Mouse (Mus musculus): ENCODE measurements around the gene Ceacam2. TPM values are rescaled to one million over a fixed set of nuclear protein-coding genes. Genes with fewer than 3 reads are reported as not detected.

Ceacam2 gene
- polyA plus RNA-seq (2012; rRNA removed) = not detected in 2 replicates

GRCm38 (mm10) chr7:25539376-25539907 lies at the start of gene Ceacam2:
Ceacam2 (minus strand) TSS chr7:25539857.

GRCm38 (mm10) chr7:25477091-25477751 lies 62.4 kb downstream of the Ceacam2 start, which contains the start of gene Ceacam1:
Ceacam1 (minus strand) TSS chr7:25477603.

Other genes with a start within 250 kb of the Ceacam2 start
- 263 and 326 TPM in 2 replicates for gene Pafah1b3, start 241.9 kb downstream of the Ceacam2 start, polyA plus RNA-seq (2012; rRNA removed)
- gene Prr19, start 238.4 kb downstream of the Ceacam2 start, polyA plus RNA-seq (2012; rRNA removed) = 0.59 and 1.0 TPM in 2 replicates
- 21.0 and 33.4 TPM in 2 replicates for gene Tmem145, start 233.8 kb downstream of the Ceacam2 start, polyA plus RNA-seq (2012; rRNA removed)
- 36.0 and 37.9 TPM in 2 replicates for gene Megf8, start 222.7 kb downstream of the Ceacam2 start, polyA plus RNA-seq (2012; rRNA removed)
- gene Cnfn, start 170.1 kb downstream of the Ceacam2 start, polyA plus RNA-seq (2012; rRNA removed) = not detected in 2 replicates
- gene Lipe, start 141.1 kb downstream of the Ceacam2 start, polyA plus RNA-seq (2012; rRNA removed) = 4.6 and 7.7 TPM in 2 replicates
- not detected in 2 replicates for gene Cxcl17, start 127.0 kb downstream of the Ceacam2 start, polyA plus RNA-seq (2012; rRNA removed)
- gene Ceacam1, start 62.3 kb downstream of the Ceacam2 start, polyA plus RNA-seq (2012; rRNA removed) = 0.61 and 1.2 TPM in 2 replicates
- gene Erich4, start 76.0 kb upstream of the Ceacam2 start, polyA plus RNA-seq (2012; rRNA removed) = not detected in 2 replicates
- gene Dmac2, start 79.6 kb upstream of the Ceacam2 start, polyA plus RNA-seq (2012; rRNA removed) = 22.3 and 31.2 TPM in 2 replicates
- gene B3gnt8, start 86.8 kb upstream of the Ceacam2 start, polyA plus RNA-seq (2012; rRNA removed) = 1.4 and 1.6 TPM in 2 replicates
- gene Bckdha, start 119.1 kb upstream of the Ceacam2 start, polyA plus RNA-seq (2012; rRNA removed) = 31.3 and 48.1 TPM in 2 replicates
- 45.5 and 45.7 TPM in 2 replicates for gene Exosc5, start 119.3 kb upstream of the Ceacam2 start, polyA plus RNA-seq (2012; rRNA removed)
- gene Tmem91, start 135.3 kb upstream of the Ceacam2 start, polyA plus RNA-seq (2012; rRNA removed) = 0.52 and 0.74 TPM in 2 replicates
- gene B9d2, start 140.9 kb upstream of the Ceacam2 start, polyA plus RNA-seq (2012; rRNA removed) = 21.3 and 30.0 TPM in 2 replicates
- gene Tgfb1, start 147.1 kb upstream of the Ceacam2 start, polyA plus RNA-seq (2012; rRNA removed) = 5.5 and 8.6 TPM in 2 replicates
- gene Ccdc97, start 179.2 kb upstream of the Ceacam2 start, polyA plus RNA-seq (2012; rRNA removed) = 66.6 and 84.8 TPM in 2 replicates
- 80.8 and 115 TPM in 2 replicates for gene Hnrnpul1, start 214.9 kb upstream of the Ceacam2 start, polyA plus RNA-seq (2012; rRNA removed)
- gene Axl, start 248.8 kb upstream of the Ceacam2 start, polyA plus RNA-seq (2012; rRNA removed) = 22.3 and 32.5 TPM in 2 replicates

Data from central nervous system, embryonic 11.5 days (tissue).